Mouse (Mus musculus) gastrocnemius, postnatal 10 days (tissue): ENCODE measurements around the gene Gm6502. TPM values are rescaled to one million over a fixed set of nuclear protein-coding genes. Genes with fewer than 3 reads are reported as not detected.
"Not testable (repeated sequence)": the region's sequence is repeated elsewhere in the genome, so short reads cannot be mapped to it uniquely, and the experiment has no call there.

Experiments
- DNase-seq: peaks from one replicate; pipeline ENCODE4 v3.0.0; 2021; ENCODE audit warnings: mixed read lengths
- long read RNA-seq, 2 experiments: library from polyadenylated mRNA; stranded (forward); transcript quantifications; one replicate each; pipeline ENCODE4 v2.0.0; 2021
- total RNA-seq, 2 experiments: library from RNA; stranded (reverse); gene quantifications; 2 replicates each; pipeline ENCODE4 v1.2.3; 2021

The Gm6502 gene
- not detected for total RNA-seq
- long read RNA-seq, experiment 1, result 0 reads
- long read RNA-seq, experiment 2, result 0 reads

DNA sequence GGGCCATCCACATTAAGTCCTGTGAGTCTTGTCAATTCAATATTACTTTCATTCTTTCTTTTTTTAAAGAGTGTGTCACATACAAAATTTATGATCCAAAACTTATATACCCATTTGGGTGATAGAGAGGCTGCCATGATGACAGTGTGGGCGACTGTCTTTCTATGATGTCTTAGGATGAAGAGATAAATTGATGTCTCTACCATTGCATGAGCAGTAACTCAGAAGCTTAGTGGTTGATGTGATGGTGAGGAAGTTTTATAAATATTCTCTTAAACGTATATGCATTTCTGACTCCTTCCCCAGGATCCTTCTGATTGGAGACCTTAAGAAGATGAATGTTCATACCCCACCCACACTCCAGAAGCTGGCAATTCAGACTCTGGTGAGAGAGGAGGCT lies at the start of gene Gm6502:
Gm6502 (plus strand) TSS at position 301 of the 400 bp plus-strand sequence.
- DNase-seq, result not testable (repeated sequence)

DNA sequence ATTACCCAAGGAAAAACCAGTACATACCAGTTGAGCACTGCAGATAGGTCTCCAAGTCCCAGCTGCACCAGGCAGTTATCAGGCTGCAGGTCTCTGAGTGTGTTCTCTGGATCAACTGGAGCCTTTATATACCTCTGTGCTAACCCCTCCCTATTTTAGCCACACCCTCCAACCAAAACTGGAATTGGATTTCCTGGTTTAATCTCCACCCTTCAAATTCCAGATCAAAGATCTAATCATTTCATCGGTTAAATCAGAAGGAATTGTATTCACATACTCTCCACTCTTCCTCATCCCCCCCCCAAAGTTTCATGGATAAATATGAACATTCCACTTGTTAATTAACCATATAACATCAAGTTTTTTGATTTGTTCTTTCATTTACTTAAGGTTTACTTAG lies 7.5 kb upstream of the Gm6502 start, which contains the start of gene A430089I19Rik:
A430089I19Rik (minus strand) TSS at position 101 of the 400 bp plus-strand sequence.
- not testable (repeated sequence) for DNase-seq

- not testable (repeated sequence) for DNase-seq
Observed at GRCm38 (mm10) chr5:94339449-94339848, 25.2 kb downstream of the Gm6502 start, which contains the start of gene AA792892. Gene AA792892, plus strand, starts transcription at chr5:94339749.

Other genes with a start within 250 kb of the Gm6502 start
- gene BC061212, start 243.9 kb upstream of the Gm6502 start, total RNA-seq, result not detected
- gene Gm6351, start 238.1 kb upstream of the Gm6502 start, total RNA-seq, result not detected
- not detected for gene Gm3106, start 96.4 kb upstream of the Gm6502 start, total RNA-seq
- not detected for gene A430089I19Rik, start 7.6 kb upstream of the Gm6502 start, total RNA-seq
- not detected for gene AA792892, start 25.3 kb downstream of the Gm6502 start, total RNA-seq
- not detected for gene Gm7682, start 131.3 kb downstream of the Gm6502 start, total RNA-seq
- not detected for gene Gm3139, start 211.9 kb downstream of the Gm6502 start, total RNA-seq